Comparison of ENCODE assay signal across 14 mouse cellular contexts in the genomic region with DNA sequence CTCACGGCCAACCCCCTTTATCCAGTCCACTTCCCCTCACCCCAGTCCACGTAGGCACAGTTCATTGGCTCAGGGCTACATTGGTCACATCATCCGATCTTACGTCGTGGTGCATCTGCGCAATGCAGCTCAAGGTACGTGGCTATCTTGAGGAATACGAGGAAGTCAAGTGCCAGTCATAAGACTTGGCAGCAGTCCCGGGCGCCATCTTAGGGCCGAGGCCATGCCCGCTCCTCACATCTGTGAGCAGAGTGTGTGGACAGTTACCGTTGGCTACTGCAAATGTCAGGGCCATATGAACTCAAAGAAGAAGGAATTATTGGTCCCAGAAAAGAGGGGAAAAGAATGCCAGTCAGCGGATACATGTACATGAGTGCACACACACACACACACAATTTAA.
DNase-seq lines count a peak whose midpoint lies in the region.
"Had no signal": no experiment of that assay in that cellular context is flagged by ENCODE, and none has a peak within 500 bp of the region (broad histone marks: within the 10 kb centered on the region; RNA-seq: fewer than 3 reads in every experiment).

No protein-coding gene starts in this region.

- peak; percentile 40 to 72 for DNase-seq in adrenal gland, adult (ENCODE audit: inconsistent age in 2 of 2, low spot score in 1 of 2)
- DNase-seq in adrenal gland, postnatal 4 days (ENCODE audit: low spot score in 2 of 2): no peak
- DNase-seq in adrenal gland, adult 8-10 months: peak; percentile 25
- DNase-seq in adrenal gland, postnatal 25 days: peak; percentile 37
- peak; percentile 40 for DNase-seq in testis, postnatal 10 days (ENCODE audit: low spot score)
- no peak for DNase-seq in gastrocnemius, postnatal 10 days
- no peak for DNase-seq in layer of hippocampus, postnatal 25 days (ENCODE audit: extremely low spot score in 1 of 2, low spot score in 1 of 2)
- no peak for DNase-seq in right cerebral cortex, adult 2 months (ENCODE audit: low spot score in 2 of 2)
- DNase-seq: cerebellum, adult 11 months; cerebellum, adult 2 months; cerebellum, adult 9-11 months; cerebellum, postnatal 25 days; gastrocnemius, postnatal 14 days; heart, adult 11 months had no signal

Comparison
In these comparisons a context has a peak if more than half of its experiments do, and no peak if none do; other contexts are left out.
1. DNase-seq: peak in adrenal gland, adult (2 of 2), adrenal gland, adult 8-10 months (single experiment), adrenal gland, postnatal 25 days (single experiment) and testis, postnatal 10 days (single experiment); none in adrenal gland, postnatal 4 days (0 of 2), gastrocnemius, postnatal 10 days (single experiment), layer of hippocampus, postnatal 25 days (0 of 2) and right cerebral cortex, adult 2 months (0 of 2).